Mouse (Mus musculus): ENCODE results near the gene Ak1. TPM values are rescaled to one million over a fixed set of nuclear protein-coding genes. Genes with fewer than 3 reads are reported as not detected.

Gene Ak1
- polyA plus RNA-seq, 1 experiment from 2014 or later, result 21.8 TPM

GRCm38 (mm10) chr2:32644799-32645475 lies 23.4 kb downstream of the Ak1 start:
- H3K27me3 ChIP-seq (ENCODE audit: control insufficient read depth, insufficient read depth, low read length), result no peaks in the 10 kb centered on the region
- ATAC-seq (ENCODE audit: low FRiP score, low TSS enrichment), result no peak
- 76% methylated on average over 8 of the region's 8 CpGs for WGBS

DNA sequence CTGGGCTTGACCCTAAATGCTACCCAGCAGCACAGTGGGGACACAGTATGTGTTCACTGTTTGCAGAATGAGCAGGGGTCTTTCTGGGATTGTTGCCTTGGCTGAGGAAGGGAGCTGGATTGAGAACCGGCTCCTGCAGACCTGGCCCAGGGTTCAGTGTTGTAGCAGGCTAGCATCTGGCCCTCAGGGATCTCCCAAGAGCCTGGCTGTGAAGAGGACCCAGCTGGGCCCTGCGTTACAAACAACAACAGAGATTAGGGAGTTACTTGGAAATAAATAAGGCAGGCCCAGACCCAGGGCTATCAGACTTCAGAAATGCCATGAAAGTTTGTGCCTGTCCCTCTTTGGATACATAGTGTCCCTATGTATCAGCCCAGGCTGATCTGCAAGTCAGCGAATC lies 24.1 kb downstream of the Ak1 start:
- WGBS, result 67% methylated on average over 3 of the region's 3 CpGs
- no peak for ATAC-seq (ENCODE audit: low FRiP score, low TSS enrichment)
- H3K4me2 ChIP-seq (replicated peaks; ENCODE audit: low read depth), result no peak overlapping the region
- TF ChIP-seq EP300 (optimal IDR thresholded peaks at IDR 0.05), result no peak
- no peak for TF ChIP-seq CTCF (IDR thresholded peaks at IDR 0.05; ENCODE audit: low read depth)
- no peaks in the 10 kb centered on the region for H3K4me1 ChIP-seq (replicated peaks; ENCODE audit: control insufficient read depth, insufficient read depth)
- no peak for DNase-seq (ENCODE audit: low spot score)
- H3K36me3 ChIP-seq (ENCODE audit: control insufficient read depth, insufficient read depth, low read length), result no peaks in the 10 kb centered on the region
- no peaks in the 10 kb centered on the region for H3K27me3 ChIP-seq (ENCODE audit: control insufficient read depth, insufficient read depth, low read length)
- no peaks in the 10 kb centered on the region for H3K9me3 ChIP-seq (ENCODE audit: control insufficient read depth, low read length)
- no peak overlapping the region for H3K4me3 ChIP-seq (ENCODE audit: low read depth, low read length)
- peak overlapping the region; percentile 88 for H3K27ac ChIP-seq (replicated peaks)
- no peak overlapping the region for H3K9ac ChIP-seq (ENCODE audit: low read length)

More at GRCm38 (mm10) chr2:32644799-32645475, 23.4 kb downstream of the Ak1 start:
- Histone ChIP-seq H3K9ac (ENCODE audit: low read length) (no peak overlapping the region), H3K4me1 (replicated peaks; ENCODE audit: control insufficient read depth, insufficient read depth) (no peaks in the 10 kb centered on the region), H3K36me3 (ENCODE audit: control insufficient read depth, insufficient read depth, low read length) (no peaks in the 10 kb centered on the region), H3K4me2 (replicated peaks; ENCODE audit: low read depth) (no peak overlapping the region), H3K27ac (replicated peaks) (no peak overlapping the region), H3K9me3 (ENCODE audit: control insufficient read depth, low read length) (no peaks in the 10 kb centered on the region), H3K4me3 (ENCODE audit: low read depth, low read length) (no peak overlapping the region)
- TF ChIP-seq EP300 (optimal IDR thresholded peaks at IDR 0.05) (no peak), CTCF (IDR thresholded peaks at IDR 0.05; ENCODE audit: low read depth) (no peak)
- DNase-seq (ENCODE audit: low spot score), result no peak

DNA sequence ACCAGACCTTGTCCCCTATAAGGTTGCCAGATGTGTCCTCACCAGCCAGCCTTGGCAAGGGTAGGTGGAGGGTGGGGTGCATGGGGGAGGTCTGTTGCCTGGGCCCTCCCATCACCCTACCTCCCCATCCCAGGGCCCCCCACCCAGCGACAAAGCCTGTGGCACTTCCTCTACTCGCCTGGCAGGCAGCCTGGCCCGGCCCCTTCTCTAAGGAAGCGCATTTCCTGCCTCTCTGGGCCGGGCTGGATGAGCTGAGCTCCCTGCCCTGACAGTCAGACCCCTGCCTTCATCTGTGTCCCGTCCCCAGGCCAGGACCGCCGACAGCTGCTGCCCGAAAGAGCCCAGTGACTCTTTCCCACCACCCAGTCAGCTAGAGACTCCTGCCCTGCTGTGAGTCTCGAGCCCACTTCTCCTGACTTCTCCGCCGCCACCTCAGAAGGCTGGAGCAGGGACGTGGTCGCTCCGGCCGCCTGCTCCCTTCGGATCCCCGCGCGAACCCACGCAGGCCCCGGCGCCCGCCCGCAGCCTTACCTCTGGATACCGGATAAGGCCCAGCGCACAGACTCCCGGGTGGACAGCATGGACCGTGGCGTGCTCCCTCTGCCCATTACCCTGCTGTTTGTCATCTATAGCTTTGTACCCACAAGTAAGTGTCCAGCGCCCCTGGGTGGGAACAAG lies 25.0 kb downstream of the Ak1 start, which contains the start of gene Eng:
Eng (plus strand) TSS at position 217 of the 678 bp plus-strand sequence.
- DNase-seq (ENCODE audit: low spot score) (no peak), ATAC-seq (ENCODE audit: low FRiP score, low TSS enrichment) (peak; percentile 43; the same call in 1 of the 2 replicates)
- Histone ChIP-seq H3K4me1 (replicated peaks; ENCODE audit: control insufficient read depth, insufficient read depth) (no peaks in the 10 kb centered on the region), H3K36me3 (ENCODE audit: control insufficient read depth, insufficient read depth, low read length) (no peaks in the 10 kb centered on the region), H3K27ac (replicated peaks) (peak within 1 kb of the TSS; percentile 88), H3K4me2 (replicated peaks; ENCODE audit: low read depth) (peak within 1 kb of the TSS; percentile 34), H3K9ac (ENCODE audit: low read length) (peak within 1 kb of the TSS; percentile 59), H3K27me3 (ENCODE audit: control insufficient read depth, insufficient read depth, low read length) (no peaks in the 10 kb centered on the region), H3K9me3 (ENCODE audit: control insufficient read depth, low read length) (no peaks in the 10 kb centered on the region), H3K4me3 (ENCODE audit: low read depth, low read length) (peak within 1 kb of the TSS; percentile 41)
- TF ChIP-seq CTCF (IDR thresholded peaks at IDR 0.05; ENCODE audit: low read depth) (no peak), EP300 (optimal IDR thresholded peaks at IDR 0.05) (no peak)
- 53% methylated on average over 31 of the region's 31 CpGs for WGBS

- no peak overlapping the region; the same call in 1 of the 2 replicates for H3K9ac ChIP-seq (ENCODE audit: low read length)
- no peaks in the 10 kb centered on the region for H3K4me1 ChIP-seq (replicated peaks; ENCODE audit: control insufficient read depth, insufficient read depth)
- H3K27ac ChIP-seq (replicated peaks), result peak overlapping the region; percentile 88; the same call in 1 of the 2 replicates
- peak overlapping the region; percentile 41 for H3K4me3 ChIP-seq (ENCODE audit: low read depth, low read length)
- DNase-seq (ENCODE audit: low spot score), result no peak
- no peaks in the 10 kb centered on the region for H3K9me3 ChIP-seq (ENCODE audit: control insufficient read depth, low read length)
- peak overlapping the region; percentile 34 for H3K4me2 ChIP-seq (replicated peaks; ENCODE audit: low read depth)
- 75% methylated on average over 7 of the region's 7 CpGs for WGBS
- ATAC-seq (ENCODE audit: low FRiP score, low TSS enrichment), result no peak
- H3K27me3 ChIP-seq (ENCODE audit: control insufficient read depth, insufficient read depth, low read length), result no peaks in the 10 kb centered on the region
- TF ChIP-seq CTCF (IDR thresholded peaks at IDR 0.05; ENCODE audit: low read depth) (no peak), EP300 (optimal IDR thresholded peaks at IDR 0.05) (no peak)
- H3K36me3 ChIP-seq (ENCODE audit: control insufficient read depth, insufficient read depth, low read length), result no peaks in the 10 kb centered on the region
Measured at GRCm38 (mm10) chr2:32647366-32647765, 25.8 kb downstream of the Ak1 start.

DNA sequence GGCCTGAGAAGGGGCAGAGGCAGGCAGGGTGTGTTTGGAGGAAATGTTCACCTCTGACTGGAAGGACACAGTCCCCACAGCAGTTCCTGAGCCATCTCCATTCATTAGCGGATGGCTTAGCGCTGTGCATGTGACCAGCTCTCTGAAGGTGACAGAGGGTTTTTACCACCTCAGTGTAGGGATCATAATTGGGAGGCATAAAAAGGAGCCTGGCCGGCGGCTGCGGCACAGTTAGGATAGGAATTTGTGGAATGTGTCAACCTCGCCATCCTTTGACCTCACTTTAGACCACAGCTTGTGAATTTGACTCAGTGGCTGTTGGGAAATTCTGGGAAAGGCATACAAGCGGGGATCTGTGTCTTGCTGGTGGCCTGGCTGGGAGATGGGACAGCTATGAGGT lies 32.2 kb downstream of the Ak1 start:
- no peak for DNase-seq (ENCODE audit: low spot score)
- Histone ChIP-seq H3K4me1 (replicated peaks; ENCODE audit: control insufficient read depth, insufficient read depth) (no peaks in the 10 kb centered on the region), H3K9me3 (ENCODE audit: control insufficient read depth, low read length) (no peaks in the 10 kb centered on the region), H3K27me3 (ENCODE audit: control insufficient read depth, insufficient read depth, low read length) (no peaks in the 10 kb centered on the region), H3K4me3 (ENCODE audit: low read depth, low read length) (no peak overlapping the region), H3K36me3 (ENCODE audit: control insufficient read depth, insufficient read depth, low read length) (no peaks in the 10 kb centered on the region), H3K4me2 (replicated peaks; ENCODE audit: low read depth) (no peak overlapping the region; the same call in 1 of the 2 replicates), H3K27ac (replicated peaks) (no peak overlapping the region), H3K9ac (ENCODE audit: low read length) (no peak overlapping the region)
- no peak for TF ChIP-seq EP300 (optimal IDR thresholded peaks at IDR 0.05)
- TF ChIP-seq CTCF (IDR thresholded peaks at IDR 0.05; ENCODE audit: low read depth), result no peak
- 52% methylated on average over 7 of the region's 7 CpGs for WGBS
- no peak for ATAC-seq (ENCODE audit: low FRiP score, low TSS enrichment)
